Mouse (Mus musculus): ENCODE results near the gene Mcrip1.
A peak's percentile ranks its signal among the peaks of the same experiment; 100 is the strongest.

GRCm38 (mm10) chr11:120576365-120576981 lies 26.9 kb upstream of the Mcrip1 start:
- TF ChIP-seq CTCF (IDR thresholded peaks at IDR 0.05; ENCODE audit: low read depth) (no peak), EP300 (IDR thresholded peaks at IDR 0.05; ENCODE audit: low read depth) (peak; percentile 88)

Data from liver, postnatal 0 days (tissue).